Mouse (Mus musculus) lung, postnatal 10 days (tissue): Measurements from ENCODE around the gene Pdk1.
A peak's percentile ranks its signal among the peaks of the same experiment; 100 is the strongest.

Experiments used
- DNase-seq: peaks from one replicate; pipeline ENCODE4 v3.0.0; 2021

Gene Pdk1

GRCm38 (mm10) chr2:71872801-71873443 is at the start of gene Pdk1:
TSS of gene Pdk1 (plus strand) at chr2:71873224.
- peak; percentile 99 for DNase-seq

GRCm38 (mm10) chr2:71824146-71824545 is 48.9 kb upstream of the Pdk1 start:
- DNase-seq, result no peak

- no peak for DNase-seq
Measured at GRCm38 (mm10) chr2:71827711-71828110, 45.3 kb upstream of the Pdk1 start.

GRCm38 (mm10) chr2:71828928-71829327 is 44.1 kb upstream of the Pdk1 start:
- no peak for DNase-seq

- no peak for DNase-seq
Measured at GRCm38 (mm10) chr2:71833626-71834025, 39.4 kb upstream of the Pdk1 start.

GRCm38 (mm10) chr2:71834371-71834770 is 38.7 kb upstream of the Pdk1 start:
- DNase-seq, result no peak

GRCm38 (mm10) chr2:71835556-71835955 is 37.5 kb upstream of the Pdk1 start:
- no peak for DNase-seq

GRCm38 (mm10) chr2:71836232-71836631 is 36.8 kb upstream of the Pdk1 start:
- DNase-seq, result no peak

- no peak for DNase-seq
Measured at GRCm38 (mm10) chr2:71837261-71837660, 35.8 kb upstream of the Pdk1 start.

- peak; percentile 71 for DNase-seq
Measured at GRCm38 (mm10) chr2:71837791-71838190, 35.2 kb upstream of the Pdk1 start.

GRCm38 (mm10) chr2:71843316-71843715 is 29.7 kb upstream of the Pdk1 start:
- no peak for DNase-seq

GRCm38 (mm10) chr2:71844906-71845305 is 28.1 kb upstream of the Pdk1 start:
- no peak for DNase-seq

- DNase-seq, result peak; percentile 59
Measured at GRCm38 (mm10) chr2:71852161-71852560, 20.9 kb upstream of the Pdk1 start.

- no peak for DNase-seq
Measured at GRCm38 (mm10) chr2:71855076-71855475, 17.9 kb upstream of the Pdk1 start.

GRCm38 (mm10) chr2:71863531-71864173 is 9.4 kb upstream of the Pdk1 start:
- no peak for DNase-seq

GRCm38 (mm10) chr2:71865022-71865421 is 8.0 kb upstream of the Pdk1 start:
- DNase-seq, result no peak

GRCm38 (mm10) chr2:71865935-71866334 is 7.1 kb upstream of the Pdk1 start:
- DNase-seq, result no peak

- DNase-seq, result no peak
Measured at GRCm38 (mm10) chr2:71866565-71866964, 6.5 kb upstream of the Pdk1 start.

GRCm38 (mm10) chr2:71867019-71867418 is 6.0 kb upstream of the Pdk1 start:
- DNase-seq, result no peak

- peak; percentile 20 for DNase-seq
Measured at GRCm38 (mm10) chr2:71867480-71867879, 5.5 kb upstream of the Pdk1 start.

- DNase-seq, result no peak
Measured at GRCm38 (mm10) chr2:71868256-71868655, 4.8 kb upstream of the Pdk1 start.

GRCm38 (mm10) chr2:71872141-71872540 is 883 bp upstream of the Pdk1 start:
- no peak for DNase-seq

- DNase-seq, result peak; percentile 66
Measured at GRCm38 (mm10) chr2:71873474-71874322, 674 bp downstream of the Pdk1 start.

GRCm38 (mm10) chr2:71874422-71874821 is 1.4 kb downstream of the Pdk1 start:
- DNase-seq, result no peak
